Mouse (Mus musculus) left cerebral cortex, adult 18-20 months (tissue): ENCODE results near the gene Pold4. TPM values are rescaled to one million over a fixed set of nuclear protein-coding genes. Genes with fewer than 3 reads are reported as not detected.
"Not testable (repeated sequence)": the region's sequence is repeated elsewhere in the genome, so short reads cannot be mapped to it uniquely, and the experiment has no call there.

Experiments
- DNase-seq, 2 experiments: peaks; one replicate each; pipeline ENCODE4 v3.0.0; 2021 to 2022; ENCODE audit warnings: low spot score in 2 of 2, mixed read lengths in 1 of 2
- total RNA-seq, 2 experiments: library from RNA; stranded (reverse); gene quantifications; 2 replicates each; pipeline ENCODE4 v1.2.3; 2021

Pold4 gene
- total RNA-seq, 2 experiments from 2014 or later: 13.4 to 18.2 TPM

GRCm38 (mm10) chr19:4227894-4228678 lies 3.6 kb upstream of the Pold4 start:
- DNase-seq: peak; percentile 75

- no peak for DNase-seq
Observed at GRCm38 (mm10) chr19:4228891-4229290, 2.8 kb upstream of the Pold4 start.

GRCm38 (mm10) chr19:4229451-4230076 lies 2.1 kb upstream of the Pold4 start:
- DNase-seq: no peak

GRCm38 (mm10) chr19:4230415-4230814 lies 1.3 kb upstream of the Pold4 start:
- no peak for DNase-seq

GRCm38 (mm10) chr19:4232186-4232572 lies 480 bp downstream of the Pold4 start:
- DNase-seq: no peak

GRCm38 (mm10) chr19:4232651-4233050 lies 952 bp downstream of the Pold4 start:
- no peak for DNase-seq

- DNase-seq: no peak
Observed at GRCm38 (mm10) chr19:4234548-4234947, 2.8 kb downstream of the Pold4 start.

- DNase-seq: no peak
Observed at GRCm38 (mm10) chr19:4240247-4240668, 8.6 kb downstream of the Pold4 start.

- DNase-seq: no peak
Observed at GRCm38 (mm10) chr19:4242416-4242815, 10.7 kb downstream of the Pold4 start.

- no peak for DNase-seq
Observed at GRCm38 (mm10) chr19:4244775-4245174, 13.1 kb downstream of the Pold4 start.

GRCm38 (mm10) chr19:4247010-4247409 lies 15.3 kb downstream of the Pold4 start:
- DNase-seq: no peak

- not testable (repeated sequence) for DNase-seq
Observed at GRCm38 (mm10) chr19:4248683-4249082, 17.0 kb downstream of the Pold4 start.

- no peak for DNase-seq
Observed at GRCm38 (mm10) chr19:4254230-4254629, 22.5 kb downstream of the Pold4 start.

- no peak for DNase-seq
Observed at GRCm38 (mm10) chr19:4255583-4256162, 24.0 kb downstream of the Pold4 start.

- DNase-seq: peak; percentile 93 to 94
Observed at GRCm38 (mm10) chr19:4257216-4257896, 25.7 kb downstream of the Pold4 start.

- DNase-seq: peak in 1 of 2 experiments; percentile 29
Observed at GRCm38 (mm10) chr19:4257897-4258252, 26.2 kb downstream of the Pold4 start.

- DNase-seq: no peak
Observed at GRCm38 (mm10) chr19:4261038-4261698, 29.5 kb downstream of the Pold4 start.

GRCm38 (mm10) chr19:4262756-4263155 lies 31.1 kb downstream of the Pold4 start:
- no peak for DNase-seq

- no peak for DNase-seq
Observed at GRCm38 (mm10) chr19:4263702-4264101, 32.0 kb downstream of the Pold4 start.

GRCm38 (mm10) chr19:4264171-4264780 lies 32.6 kb downstream of the Pold4 start:
- DNase-seq: no peak

GRCm38 (mm10) chr19:4265956-4266355 lies 34.3 kb downstream of the Pold4 start:
- DNase-seq: no peak
